Mouse (Mus musculus) CD8-positive naive resting alpha-beta T cell, adult 2 months (primary cell): Measurements from ENCODE around the gene Hectd1.
A peak's percentile ranks its signal among the peaks of the same experiment; 100 is the strongest.

ENCODE experiments used
- DNase-seq, 2 experiments: peaks; one replicate each; pipeline ENCODE4 v3.0.0; 2022; ENCODE audit warnings: low read depth in 2 of 2, low spot score in 2 of 2

Hectd1 gene

DNA sequence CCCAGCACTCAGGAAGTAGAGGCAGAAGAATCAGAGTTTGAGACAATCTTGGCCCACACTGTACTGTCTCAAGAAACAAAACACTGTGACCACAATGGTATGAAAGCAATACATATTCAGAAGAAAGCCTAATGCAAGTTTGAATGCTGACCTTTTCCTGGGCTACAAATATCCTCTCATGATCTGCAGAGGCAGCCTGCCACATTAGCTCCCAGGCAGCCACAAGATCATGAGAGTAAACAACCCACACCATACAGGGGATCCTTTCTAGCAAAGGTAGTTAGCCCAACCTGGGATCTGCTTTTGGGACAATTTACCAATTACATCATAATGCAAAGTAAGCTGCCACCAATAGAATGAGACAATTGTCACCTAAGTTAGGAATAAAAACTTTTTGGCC lies 18.8 kb downstream of the Hectd1 start:
- no peak for DNase-seq

DNA sequence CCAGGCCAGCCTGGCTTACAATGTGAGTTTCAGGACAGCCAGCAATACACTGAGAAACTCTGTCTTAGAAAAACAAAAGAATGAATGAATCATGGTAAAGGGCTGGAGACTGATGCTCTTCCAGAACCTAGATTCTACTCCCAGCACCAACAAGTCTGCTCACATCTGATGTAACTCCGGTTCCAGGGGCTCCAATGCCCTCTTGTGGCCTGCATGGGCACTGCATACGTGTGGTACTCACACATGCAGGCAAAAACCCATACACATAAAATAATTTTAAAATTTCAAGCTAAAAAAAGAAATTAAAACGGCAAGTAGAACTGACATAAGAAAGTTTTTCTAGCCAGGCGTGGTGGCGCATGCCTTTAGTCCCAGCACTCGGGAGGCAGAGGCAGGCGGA lies 44.5 kb downstream of the Hectd1 start:
- peak in 1 of 2 experiments; percentile 37 for DNase-seq

DNA sequence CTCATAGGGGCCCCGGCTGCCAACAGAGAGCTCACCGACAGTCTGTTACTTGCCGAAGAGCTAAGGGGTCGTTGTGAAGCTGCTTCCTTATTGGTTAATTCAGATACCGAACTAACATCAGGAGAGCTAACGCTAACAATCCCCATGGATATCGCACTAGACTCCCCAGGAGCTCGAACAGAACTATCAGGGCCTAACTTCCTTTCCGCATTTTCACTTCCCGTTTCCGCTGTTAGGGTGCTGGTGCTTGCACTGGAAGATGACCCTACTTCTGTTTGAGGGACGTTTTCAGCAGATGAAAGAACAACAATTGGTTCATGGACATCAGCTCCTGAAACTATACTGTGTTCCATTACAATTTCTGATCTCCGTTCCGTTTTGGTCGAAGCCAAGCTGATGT lies 60.6 kb downstream of the Hectd1 start:
- DNase-seq, result no peak

DNA sequence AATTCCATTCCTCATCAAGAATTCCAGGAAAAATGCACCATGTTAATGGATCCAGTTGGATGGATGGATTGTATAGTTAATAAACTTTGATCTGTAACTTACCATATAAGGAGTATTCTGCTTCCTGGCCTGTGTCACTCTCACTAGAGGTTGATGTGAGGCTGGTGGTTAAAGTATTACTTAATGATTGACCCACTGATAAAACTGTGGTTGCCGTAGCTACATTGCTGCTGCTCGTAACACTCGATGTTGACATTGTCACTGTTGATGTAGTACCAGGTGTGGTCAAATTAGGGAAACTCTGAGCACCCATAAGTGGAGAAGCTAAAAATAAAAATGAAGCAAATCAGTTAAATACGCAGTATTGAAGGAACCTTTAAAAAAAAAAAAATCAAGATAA lies 61.9 kb downstream of the Hectd1 start:
- DNase-seq, result no peak

DNA sequence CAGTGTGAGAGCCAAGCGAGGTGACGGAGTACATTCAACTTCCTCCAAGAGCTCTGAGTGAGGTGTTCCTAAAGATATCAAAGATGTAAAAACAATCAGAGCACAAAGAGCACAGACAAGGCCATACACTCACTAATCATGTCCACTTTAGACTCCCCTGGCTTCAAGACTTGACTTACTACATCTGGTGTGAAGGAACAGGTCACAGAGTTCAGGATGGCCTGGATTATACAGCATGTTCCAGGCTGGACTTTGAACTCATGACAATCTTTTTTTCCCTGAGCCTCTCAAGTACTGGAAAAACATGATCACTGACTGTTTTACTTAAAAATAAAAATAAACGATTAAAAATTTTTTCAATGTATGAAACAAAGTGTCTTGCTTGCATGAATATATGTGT lies 70.0 kb downstream of the Hectd1 start:
- no peak for DNase-seq

DNA sequence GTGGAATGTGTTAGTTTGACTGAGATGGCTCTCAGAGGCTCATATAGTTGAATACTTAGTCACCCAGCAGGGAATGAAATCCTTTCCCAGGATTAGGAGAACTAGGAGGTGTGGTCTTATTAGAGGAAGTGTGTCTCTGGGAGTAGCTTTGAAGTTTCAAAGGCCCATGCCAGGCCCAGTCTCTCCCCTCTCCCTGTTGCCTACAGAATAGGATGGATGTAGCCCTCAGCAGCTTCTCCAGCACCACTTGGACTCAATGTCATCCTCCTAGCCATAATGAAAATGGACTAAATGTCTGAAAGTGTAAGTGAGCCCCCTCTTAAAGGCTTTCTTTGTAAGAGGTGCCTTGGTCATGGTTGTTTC lies 72.8 kb downstream of the Hectd1 start:
- no peak for DNase-seq

DNA sequence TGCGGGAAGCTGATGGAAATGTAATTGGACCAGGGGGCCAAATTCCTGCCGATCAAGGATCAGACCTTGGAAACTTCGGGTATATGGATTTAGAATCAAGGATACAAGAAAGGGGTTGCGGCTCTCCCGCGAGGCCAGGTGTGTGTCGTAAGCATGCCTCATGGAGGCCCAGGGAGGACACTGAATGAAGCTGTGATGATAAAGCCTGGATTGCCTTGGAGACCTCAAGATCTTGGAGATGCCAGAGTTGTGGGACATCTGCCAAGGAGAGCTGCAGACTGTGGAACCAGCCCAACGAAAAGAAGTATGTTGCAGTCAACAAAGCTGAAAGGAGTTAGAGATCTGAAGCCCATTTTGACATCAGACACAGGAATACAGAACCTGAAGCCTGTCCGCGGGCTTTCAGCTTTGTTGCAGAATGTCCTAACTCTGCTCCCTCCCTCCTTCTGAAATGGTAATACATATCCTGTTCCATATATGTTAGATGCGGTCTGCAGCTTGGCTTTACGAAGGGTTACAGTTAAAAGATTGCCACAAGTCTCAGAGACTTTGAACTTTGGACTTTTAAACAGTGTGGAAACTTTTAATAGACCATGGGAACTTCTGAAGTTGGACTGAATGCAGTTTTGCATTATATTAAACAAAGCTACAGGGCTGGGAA lies 73.3 kb downstream of the Hectd1 start:
- DNase-seq, result no peak

DNA sequence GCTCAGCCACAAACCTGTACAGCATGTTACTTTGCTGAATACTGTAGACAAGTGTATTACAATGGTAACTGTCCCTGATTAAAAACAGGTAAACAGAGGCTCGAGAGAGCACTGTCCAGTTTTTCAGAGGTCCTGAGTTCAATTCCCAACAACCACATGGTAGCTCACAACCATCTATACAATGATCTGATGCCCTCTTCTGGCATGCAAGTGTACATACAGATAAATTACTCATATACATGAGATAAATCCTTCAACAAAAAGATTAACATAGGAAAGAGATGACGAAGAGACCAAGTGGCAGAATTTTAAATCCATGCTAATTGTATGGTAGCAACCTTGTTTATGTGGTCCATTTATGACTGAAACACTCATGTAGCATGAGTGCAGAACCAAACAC lies 82.0 kb downstream of the Hectd1 start:
- no peak for DNase-seq

DNA sequence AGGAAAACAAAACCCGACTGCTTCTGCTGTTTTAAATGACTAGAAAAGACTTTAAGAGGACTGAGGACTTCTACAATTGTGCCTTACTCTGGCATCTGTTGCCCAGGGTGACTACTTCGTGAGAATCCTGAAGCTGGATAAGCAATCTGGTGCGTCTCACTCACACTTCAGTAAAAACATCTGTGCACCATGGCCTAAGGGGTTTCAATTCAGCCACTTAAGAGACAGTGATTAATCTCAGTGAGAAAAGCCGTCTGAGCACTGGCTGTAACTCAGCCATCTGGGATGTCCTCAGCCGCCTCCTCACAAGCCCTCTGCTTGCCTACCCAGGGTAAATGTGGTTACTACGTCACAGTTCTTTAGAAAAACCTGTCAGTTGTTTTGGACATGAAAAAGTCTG lies 84.4 kb downstream of the Hectd1 start:
- no peak for DNase-seq

DNA sequence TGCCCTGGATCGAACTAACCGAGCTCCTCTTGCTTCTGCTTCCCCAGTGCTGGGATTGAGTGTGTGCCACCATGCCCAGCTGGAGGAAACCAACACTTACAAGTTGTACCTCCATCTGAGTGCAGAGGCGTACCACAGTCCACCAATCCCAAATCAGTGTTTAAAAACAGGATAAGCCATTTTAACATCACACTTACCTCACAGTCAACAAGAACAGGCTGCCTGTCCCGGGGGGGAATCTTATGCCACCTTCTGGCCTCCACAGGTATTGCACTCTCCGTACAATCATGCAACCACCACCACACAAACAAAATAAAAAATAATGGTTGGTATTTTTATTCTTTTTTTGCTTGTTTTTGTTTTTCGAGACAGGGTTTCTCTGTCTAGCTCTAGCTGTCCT lies 87.6 kb downstream of the Hectd1 start:
- DNase-seq, result peak; percentile 8 to 46

DNA sequence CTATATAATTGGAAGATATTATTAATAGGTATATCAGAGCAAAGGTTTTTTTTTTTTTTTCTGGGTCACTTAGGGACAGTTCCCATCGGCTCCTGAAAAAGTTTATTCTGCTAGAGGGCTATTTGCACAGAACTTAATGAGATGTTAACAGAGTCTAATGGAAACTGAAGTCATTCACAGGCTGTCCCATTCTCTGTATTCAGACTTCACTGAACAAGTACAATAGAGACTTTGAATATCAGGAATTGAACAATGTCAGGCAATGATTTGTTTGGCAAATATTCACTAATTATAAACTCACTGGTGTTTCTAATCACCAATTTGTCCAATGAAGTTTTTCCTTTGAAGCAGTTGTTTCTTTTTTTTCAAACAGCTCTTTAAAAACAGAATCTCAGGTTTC lies 92.5 kb downstream of the Hectd1 start:
- no peak for DNase-seq

DNA sequence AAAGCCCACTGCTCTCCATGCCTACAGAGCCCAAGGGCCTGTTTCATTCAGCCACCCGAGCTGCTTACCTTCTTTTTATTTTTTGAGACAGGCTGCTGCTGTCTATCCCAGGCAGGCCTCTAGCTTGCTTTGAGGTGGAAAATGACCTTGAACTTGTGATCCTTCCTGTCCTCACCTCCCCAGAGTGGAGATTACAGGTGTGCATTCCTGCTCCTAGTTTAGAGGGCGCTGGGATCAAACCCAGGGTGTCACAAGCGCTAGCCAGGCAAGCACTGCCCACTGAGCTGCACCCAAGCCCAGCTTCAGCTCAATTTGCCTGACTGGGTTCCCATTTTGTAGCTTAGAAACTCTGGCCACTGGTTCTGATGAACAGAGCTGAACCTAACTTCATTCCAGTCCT lies 93.0 kb downstream of the Hectd1 start:
- no peak for DNase-seq

DNA sequence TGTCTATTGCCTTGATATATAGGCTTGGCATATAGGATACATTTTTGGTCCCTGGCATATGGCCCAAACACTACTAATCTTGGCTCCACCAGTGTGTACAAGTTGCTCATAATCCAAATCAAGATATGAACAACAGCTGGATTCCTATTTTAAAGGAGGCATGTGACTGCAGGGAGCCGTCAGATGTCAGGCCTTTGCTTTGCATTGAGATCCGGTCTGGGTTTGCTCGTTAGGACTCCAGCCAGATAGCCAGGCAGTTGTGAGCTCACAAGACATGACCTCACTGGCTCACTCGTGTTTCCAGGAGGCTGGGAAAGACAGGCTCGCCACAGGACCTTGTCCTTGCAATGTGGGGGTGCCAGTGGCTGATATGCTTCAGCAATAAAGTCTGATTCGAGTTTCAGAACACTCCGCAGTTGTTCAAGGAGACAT lies 93.5 kb downstream of the Hectd1 start:
- DNase-seq, result no peak

DNA sequence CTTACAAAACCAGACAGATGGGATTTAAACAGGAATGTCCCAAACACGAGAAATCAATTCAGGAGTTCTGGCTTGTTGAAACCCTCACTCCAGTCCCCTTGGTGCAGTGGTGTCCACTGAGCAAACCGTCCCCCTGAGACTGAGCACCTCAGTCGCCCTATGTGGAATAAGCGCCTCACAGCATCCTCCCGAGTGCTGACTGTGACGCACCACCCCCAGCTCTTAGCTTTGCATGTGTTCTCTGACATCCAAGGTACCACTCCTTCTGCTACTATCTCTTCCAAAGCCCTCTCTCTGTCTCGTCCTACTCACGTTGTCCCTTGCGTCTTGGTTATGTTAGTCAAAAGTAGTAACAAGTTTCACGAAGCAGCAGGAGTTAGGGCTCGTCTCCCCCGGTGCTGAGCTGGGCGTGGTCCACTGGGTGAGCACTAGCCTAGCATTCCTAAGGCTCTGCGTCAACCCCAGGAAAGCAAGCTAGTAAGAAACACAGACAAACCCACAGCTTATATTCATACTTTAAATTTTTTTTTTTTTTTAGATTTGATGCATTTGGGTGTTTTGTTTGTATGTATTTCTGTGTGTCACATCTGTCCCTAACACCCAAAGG lies 94.6 kb downstream of the Hectd1 start:
- DNase-seq, result no peak

DNA sequence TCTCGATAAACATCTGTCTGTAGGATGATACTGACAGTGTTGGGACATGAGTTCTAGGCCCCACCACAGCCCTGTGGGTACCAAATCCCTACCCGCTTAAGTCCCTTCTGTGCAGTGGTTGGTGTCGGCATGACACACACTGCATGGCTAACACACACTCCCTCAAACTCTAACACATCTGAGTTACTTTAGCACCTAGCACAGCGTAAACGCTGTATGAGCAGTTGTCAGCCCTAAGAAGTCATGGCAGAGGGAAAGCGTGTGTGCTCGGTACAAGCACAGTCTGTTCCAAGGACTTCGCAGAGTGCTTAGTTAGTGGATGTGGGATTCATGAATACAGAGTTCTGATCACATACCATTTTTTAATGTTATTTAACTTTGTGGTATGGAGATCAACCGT lies 99.5 kb downstream of the Hectd1 start:
- no peak for DNase-seq

DNA sequence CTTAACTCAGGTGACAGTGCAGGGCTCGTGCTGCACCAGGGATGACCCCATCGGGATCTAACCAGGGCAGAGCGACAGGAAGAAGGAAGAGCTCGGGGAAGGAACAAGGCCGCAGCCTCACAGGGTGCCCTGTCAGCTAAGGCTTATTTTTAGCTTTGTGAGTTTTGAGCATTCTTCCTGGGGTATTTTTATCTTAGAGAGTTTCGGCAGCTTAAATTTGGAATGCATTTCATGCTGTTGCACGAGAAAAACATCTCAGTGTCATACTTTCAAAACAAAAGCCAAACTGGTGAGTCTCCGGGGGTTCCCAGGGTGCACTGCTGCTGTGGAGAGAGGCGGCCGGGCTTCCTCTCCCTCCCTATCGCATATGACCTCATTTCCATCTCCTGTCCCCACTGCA lies 100.3 kb downstream of the Hectd1 start:
- no peak for DNase-seq

DNA sequence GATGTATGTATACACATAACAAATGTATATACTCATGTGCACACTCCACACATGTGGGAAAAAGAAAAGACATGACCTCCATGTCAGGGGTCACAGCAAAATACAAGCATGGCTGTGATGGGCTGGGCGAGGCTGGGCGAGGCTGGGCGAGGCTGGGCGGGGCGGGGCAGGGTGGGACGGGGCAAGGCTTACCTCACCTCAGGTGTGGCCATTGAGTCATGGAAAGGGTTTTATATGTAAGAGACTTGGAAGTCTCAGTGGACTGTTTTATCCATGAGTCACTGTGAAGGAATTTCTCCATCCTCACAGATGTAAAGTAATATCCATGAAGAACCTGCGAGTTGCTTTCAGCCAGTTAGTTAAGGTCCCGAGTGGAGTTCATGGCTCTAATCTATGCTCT lies 107.5 kb downstream of the Hectd1 start:
- no peak for DNase-seq

DNA sequence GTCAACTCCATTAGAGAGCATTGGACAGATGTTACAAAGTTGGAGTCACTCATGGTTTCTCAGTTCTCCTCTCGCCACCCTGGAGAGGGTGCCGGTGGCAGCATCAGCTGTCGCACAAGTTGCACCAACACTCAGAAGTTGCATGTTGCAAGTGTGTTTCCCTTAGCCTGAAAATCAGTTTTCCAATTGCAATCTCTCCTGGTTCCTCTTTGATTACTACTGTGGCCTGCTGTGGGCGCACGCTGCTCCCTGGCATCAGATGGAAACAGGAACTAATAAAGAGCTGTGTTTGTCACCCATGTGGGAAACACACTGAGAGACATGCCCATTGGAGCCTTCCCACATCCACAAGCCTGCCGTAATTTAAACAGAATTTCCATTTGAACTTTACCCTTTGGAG lies 110.7 kb downstream of the Hectd1 start:
- no peak for DNase-seq

DNA sequence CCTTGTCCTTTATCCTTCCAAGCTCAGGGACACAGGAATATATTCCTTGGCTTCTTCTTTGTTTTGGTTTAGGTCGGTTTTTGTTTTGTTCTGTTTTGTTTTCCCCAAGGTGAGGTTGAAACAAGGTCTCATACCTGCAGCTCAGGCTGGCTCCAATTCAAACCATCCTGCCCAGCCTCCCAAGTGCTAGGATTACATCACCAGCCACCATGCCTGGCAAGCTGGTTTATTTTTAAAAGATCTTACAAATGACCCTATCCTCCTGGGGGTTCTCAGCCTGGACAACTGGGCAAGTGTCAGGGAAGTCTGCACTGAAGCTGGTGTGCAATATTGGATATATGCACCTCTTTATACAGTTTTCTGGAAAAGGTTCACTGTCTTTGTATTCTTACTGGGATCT lies 116.7 kb downstream of the Hectd1 start:
- no peak for DNase-seq

DNA sequence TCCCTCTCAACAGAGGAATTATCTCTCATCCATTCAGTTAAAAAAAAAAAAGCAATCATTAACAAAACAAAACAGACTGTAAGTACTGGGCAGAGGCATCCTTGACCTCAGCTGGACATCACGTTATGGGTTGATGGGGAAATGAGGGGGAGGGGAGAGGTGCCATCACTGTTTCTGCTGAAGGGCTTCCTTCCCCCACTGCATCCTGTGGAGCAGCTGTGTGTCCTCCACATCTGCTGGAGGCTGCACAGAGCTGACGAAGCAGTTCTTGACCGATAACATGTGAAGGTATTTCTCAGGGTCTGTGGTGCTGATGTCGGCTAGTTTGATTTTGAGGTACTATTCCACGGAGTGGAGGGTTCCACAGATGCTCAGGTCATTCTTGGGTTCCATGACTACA lies 119.2 kb downstream of the Hectd1 start:
- DNase-seq, result no peak

DNA sequence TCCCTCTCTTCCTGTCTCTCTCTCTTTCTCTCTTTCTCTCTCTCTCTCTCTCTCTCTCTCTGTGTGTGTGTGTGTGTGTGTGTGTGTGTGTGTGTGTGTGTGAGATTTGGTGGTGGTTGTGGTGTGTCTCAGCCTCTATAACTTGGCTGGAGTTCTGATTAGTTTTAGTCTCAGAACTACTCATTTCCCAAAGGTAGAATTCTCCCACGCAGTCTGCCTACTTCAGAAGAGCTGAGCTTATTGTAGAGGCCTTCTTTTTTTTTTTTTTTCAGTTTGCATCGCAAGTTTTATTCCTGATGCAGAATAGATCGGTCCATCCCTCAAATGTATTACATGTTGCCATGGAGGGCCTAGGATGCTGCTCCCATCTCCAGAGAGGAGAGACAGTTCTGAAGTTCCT lies 119.6 kb downstream of the Hectd1 start:
- DNase-seq, result no peak

DNA sequence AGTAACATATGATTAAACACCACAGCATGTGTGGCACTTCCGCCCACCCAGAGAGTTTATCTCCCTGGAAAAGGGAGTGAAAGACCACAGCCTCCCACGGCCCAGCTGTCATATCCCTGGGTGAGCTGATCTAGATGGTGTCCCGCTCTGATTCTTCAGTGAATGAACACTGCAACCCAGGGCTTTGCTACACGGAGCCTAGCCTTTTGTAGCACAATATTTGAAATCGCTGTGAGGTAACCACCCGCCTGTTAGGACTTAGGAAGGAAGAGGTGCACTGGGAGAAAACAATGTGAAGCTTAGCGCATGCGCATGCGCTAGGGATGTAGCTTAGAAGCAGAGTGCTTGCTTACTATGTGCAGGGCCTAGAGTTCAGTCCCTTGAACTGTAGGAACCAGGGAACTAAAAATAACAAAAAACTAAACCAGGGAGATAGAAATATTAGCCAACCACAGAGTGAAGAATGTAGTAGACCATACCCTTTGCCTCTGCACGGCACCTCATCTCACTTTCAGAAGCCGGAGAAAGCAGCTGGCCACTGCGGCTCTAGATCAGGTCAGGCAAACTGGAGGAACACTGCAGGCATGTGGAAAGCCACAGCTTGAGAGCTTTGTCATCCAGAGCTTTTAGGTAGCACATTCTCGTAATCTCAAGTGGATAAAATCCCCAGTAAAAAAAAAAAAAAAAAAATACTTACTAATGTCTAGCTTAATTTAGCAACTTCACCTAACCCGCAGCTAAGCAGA lies 120.2 kb downstream of the Hectd1 start:
- DNase-seq, result no peak
